ENCODE assay signal across 25 mouse cellular contexts in genomic region chr15:7522902-7523786, GRCm38 (mm10).
A peak's percentile ranks its signal among the peaks of the same experiment; 100 is the strongest.
DNase-seq lines count a peak whose midpoint lies in the region; ATAC-seq and TF ChIP-seq lines count a peak whose summit lies in the region.
"Had no signal": no experiment of that assay in that cellular context is flagged by ENCODE, and none has a peak within 500 bp of the region (broad histone marks: within the 10 kb centered on the region; RNA-seq: fewer than 3 reads in every experiment).

No protein-coding gene starts in this region.

- no peak overlapping the region for H3K4me3 ChIP-seq in kidney, embryonic 14.5 days (ENCODE audit: low read length)
- H3K4me3 ChIP-seq in kidney, adult 2 months (ENCODE audit: insufficient read depth, low read depth, low read length), result no peak overlapping the region
- no peak overlapping the region for H3K4me3 ChIP-seq in kidney, postnatal 0 days (replicated peaks; ENCODE audit: low read depth, low read length)
- H3K4me3 ChIP-seq: embryonic facial prominence, embryonic 10.5 days; embryonic facial prominence, embryonic 13.5 days; erythroblast, embryonic 14.5 days; forebrain, embryonic 12.5 days; forebrain, embryonic 15.5 days; heart, adult 2 months; heart, embryonic 10.5 days; heart, embryonic 13.5 days; hindbrain, embryonic 12.5 days; hindbrain, embryonic 15.5 days had no signal

- H3K27ac ChIP-seq in kidney, embryonic 14.5 days (ENCODE audit: low read depth, low read length), result peak overlapping the region; percentile 59; the same call in 1 of the 2 replicates
- H3K27ac ChIP-seq in kidney, adult 2 months (ENCODE audit: insufficient read depth, low read depth, low read length), result no peak overlapping the region
- no peak overlapping the region for H3K27ac ChIP-seq in kidney, postnatal 0 days
- H3K27ac ChIP-seq: embryonic facial prominence, embryonic 10.5 days; embryonic facial prominence, embryonic 13.5 days; forebrain, embryonic 12.5 days; forebrain, embryonic 15.5 days; heart, adult 2 months; heart, embryonic 10.5 days; heart, embryonic 13.5 days; hindbrain, embryonic 12.5 days; hindbrain, embryonic 15.5 days had no signal

- no peaks in the 10 kb centered on the region for H3K27me3 ChIP-seq in kidney, embryonic 14.5 days (ENCODE audit: control insufficient read depth, insufficient read depth, low read length)
- no peaks in the 10 kb centered on the region for H3K27me3 ChIP-seq in kidney, adult 2 months (replicated peaks; ENCODE audit: control insufficient read depth, insufficient read depth, low read length)
- no peaks in the 10 kb centered on the region for H3K27me3 ChIP-seq in kidney, postnatal 0 days (ENCODE audit: insufficient read depth, low read length)
- H3K27me3 ChIP-seq: forebrain, embryonic 12.5 days; forebrain, embryonic 15.5 days; heart, embryonic 13.5 days; hindbrain, embryonic 12.5 days; hindbrain, embryonic 15.5 days had no signal

- H3K4me1 ChIP-seq in kidney, embryonic 14.5 days (ENCODE audit: control insufficient read depth, insufficient read depth, low read length), result 0 out of 2 replicates have a peak, but pooled peaks cover 4% of the 10 kb centered on the region
- H3K4me1 ChIP-seq in kidney, adult 2 months (ENCODE audit: control insufficient read depth, insufficient read depth, low read length), result no peaks in the 10 kb centered on the region
- H3K4me1 ChIP-seq in kidney, postnatal 0 days (replicated peaks; ENCODE audit: insufficient read depth, low read length), result no peaks in the 10 kb centered on the region
- H3K4me1 ChIP-seq: embryonic facial prominence, embryonic 10.5 days; embryonic facial prominence, embryonic 13.5 days; forebrain, embryonic 12.5 days; forebrain, embryonic 15.5 days; heart, embryonic 10.5 days; heart, embryonic 13.5 days; hindbrain, embryonic 12.5 days; hindbrain, embryonic 15.5 days had no signal

- H3K4me2 ChIP-seq in kidney, embryonic 14.5 days (replicated peaks; ENCODE audit: low read depth, low read length), result no peak overlapping the region
- H3K4me2 ChIP-seq in kidney, postnatal 0 days (ENCODE audit: low read length), result no peak overlapping the region
- H3K4me2 ChIP-seq: embryonic facial prominence, embryonic 13.5 days; forebrain, embryonic 12.5 days; forebrain, embryonic 15.5 days; heart, embryonic 13.5 days; hindbrain, embryonic 12.5 days; hindbrain, embryonic 15.5 days had no signal

- no peaks in the 10 kb centered on the region for H3K36me3 ChIP-seq in kidney, embryonic 14.5 days (ENCODE audit: control insufficient read depth, insufficient read depth, low read length)
- no peaks in the 10 kb centered on the region for H3K36me3 ChIP-seq in kidney, adult 2 months (ENCODE audit: control insufficient read depth, insufficient read depth, low read length)
- no peaks in the 10 kb centered on the region for H3K36me3 ChIP-seq in kidney, postnatal 0 days (ENCODE audit: insufficient read depth, low read length)
- H3K36me3 ChIP-seq: embryonic facial prominence, embryonic 10.5 days; embryonic facial prominence, embryonic 13.5 days; forebrain, embryonic 12.5 days; forebrain, embryonic 15.5 days; heart, embryonic 10.5 days; heart, embryonic 13.5 days; hindbrain, embryonic 12.5 days; hindbrain, embryonic 15.5 days had no signal

- H3K9me3 ChIP-seq in kidney, embryonic 14.5 days (ENCODE audit: control insufficient read depth, low read length), result no peaks in the 10 kb centered on the region
- H3K9me3 ChIP-seq in kidney, postnatal 0 days (replicated peaks; ENCODE audit: low read length), result no peaks in the 10 kb centered on the region
- H3K9me3 ChIP-seq: embryonic facial prominence, embryonic 10.5 days; embryonic facial prominence, embryonic 13.5 days; forebrain, embryonic 12.5 days; forebrain, embryonic 15.5 days; heart, embryonic 10.5 days; heart, embryonic 13.5 days; hindbrain, embryonic 12.5 days; hindbrain, embryonic 15.5 days had no signal

- no peak for TF ChIP-seq CTCF in kidney, adult 2 months (conservative IDR thresholded peaks at IDR 0.05; ENCODE audit: insufficient read depth, insufficient read length, low read depth, low read length)
- TF ChIP-seq CTCF in kidney, postnatal 0 days (IDR thresholded peaks at IDR 0.05; ENCODE audit: low read depth), result no peak

- no peak for TF ChIP-seq POLR2A in kidney, adult 2 months (IDR thresholded peaks at IDR 0.05; ENCODE audit: low read depth, low read length)

- ATAC-seq in kidney, embryonic 14.5 days (ENCODE audit: low FRiP score, low TSS enrichment), result peak; percentile 90
- no peak; the same call in 1 of the 2 replicates for ATAC-seq in kidney, postnatal 0 days (replicated peaks; ENCODE audit: low FRiP score, low read depth)
- ATAC-seq: activated CD4-positive, CD25-positive, alpha-beta regulatory T cell, adult 4 months; forebrain, embryonic 15.5 days had no signal

- peak; percentile 37 for DNase-seq in heart, adult 11 months
- DNase-seq in heart, postnatal 4 days, result no peak
- no peak for DNase-seq in kidney, adult 2 months
- DNase-seq in kidney, postnatal 0 days (ENCODE audit: low spot score), result peak; percentile 68
- DNase-seq in kidney, postnatal 36 days, result no peak
- DNase-seq: adrenal gland, adult 8-10 months; adrenal gland, postnatal 25 days; cerebellum, adult 11-12 months; cerebellum, adult 8-10 months; cerebellum, postnatal 36 days; embryo, embryonic 11 days; gastrocnemius, postnatal 25 days; heart, adult 2 months; heart, postnatal 14 days had no signal

- no peak overlapping the region for H3K9ac ChIP-seq in kidney, embryonic 14.5 days (ENCODE audit: low read depth, low read length)
- H3K9ac ChIP-seq in kidney, postnatal 0 days (ENCODE audit: low read depth, low read length), result no peak overlapping the region
- H3K9ac ChIP-seq: embryonic facial prominence, embryonic 13.5 days; forebrain, embryonic 12.5 days; forebrain, embryonic 15.5 days; heart, embryonic 13.5 days; hindbrain, embryonic 12.5 days; hindbrain, embryonic 15.5 days had no signal

- WGBS in kidney, embryonic 14.5 days, result 32% methylated on average over 14 of the region's 14 CpGs
- 57% methylated on average over 14 of the region's 14 CpGs for WGBS in kidney, adult 2 months
- 46% methylated on average over 14 of the region's 14 CpGs for WGBS in kidney, postnatal 0 days

Comparison
In these comparisons a context has a peak if more than half of its experiments do, and no peak if none do; other contexts are left out.
1. DNase-seq: peak in heart, adult 11 months (single experiment) and kidney, postnatal 0 days (single experiment); none in heart, postnatal 4 days (single experiment), kidney, adult 2 months (single experiment) and kidney, postnatal 36 days (0 of 2).